Mouse (Mus musculus) MEL (cell line): ENCODE data around the gene Col19a1. TPM values are rescaled to one million over a fixed set of nuclear protein-coding genes. Genes with fewer than 3 reads are reported as not detected.

Experiments
- DNase-seq: peaks from one replicate; pipeline ENCODE4 v3.0.0; 2011; ENCODE audit warnings: low read depth, low spot score
- H3K27ac ChIP-seq: 2 replicates; pipeline ENCODE4 v1.5.1; 2012; ENCODE audit warnings: low read depth, mild to moderate bottlenecking, control low read depth, low read length, moderate library complexity; ENCODE audit not compliant: control insufficient read depth
- H3K27me3 ChIP-seq, 2 experiments: fragments of 150-350 bp in 1 of 2; sonication (generic) in 1 of 2; 2 replicates each; pipeline ENCODE4 v1.6.1; 2012; ENCODE audit warnings: low read length in 2 of 2, mild to moderate bottlenecking in 2 of 2, improper control_type of control experiment in 1 of 2, moderate library complexity in 1 of 2; ENCODE audit not compliant: insufficient read depth in 2 of 2, control insufficient read depth in 1 of 2
- H3K36me3 ChIP-seq, 2 experiments: 2 replicates each; pipeline ENCODE4 v1.6.1; 2012 to 2014; ENCODE audit warnings: low read length in 2 of 2, improper control_type of control experiment in 1 of 2, inconsistent platforms in 1 of 2, mild to moderate bottlenecking in 1 of 2; ENCODE audit not compliant: insufficient read depth in 2 of 2, control insufficient read depth in 1 of 2
- H3K4me1 ChIP-seq, 2 experiments: fragments of 150-350 bp in 1 of 2; sonication (generic) in 1 of 2; 2 replicates each; pipeline ENCODE4 v1.6.1; 2012; ENCODE audit warnings: low read length in 2 of 2, improper control_type of control experiment in 1 of 2, mild to moderate bottlenecking in 1 of 2; ENCODE audit not compliant: insufficient read depth in 2 of 2, control insufficient read depth in 1 of 2
- H3K4me3 ChIP-seq, 2 experiments: fragments of 150-350 bp in 1 of 2; sonication (generic) in 1 of 2; 2 replicates each; pipeline ENCODE4 v1.5.1; 2012; ENCODE audit warnings: low read depth in 2 of 2, low read length in 2 of 2, mild to moderate bottlenecking in 2 of 2, moderate library complexity in 2 of 2, control low read depth in 1 of 2, improper control_type of control experiment in 1 of 2; ENCODE audit not compliant: control insufficient read depth in 1 of 2, insufficient read depth in 1 of 2
- H3K79me2 ChIP-seq: 2 replicates; pipeline ENCODE4 v1.6.1; 2012; ENCODE audit warnings: mild to moderate bottlenecking, low read length, moderate library complexity; ENCODE audit not compliant: control insufficient read depth, poor library complexity, insufficient read depth
- H3K9ac ChIP-seq: 2 replicates; pipeline ENCODE4 v1.6.1; 2012; ENCODE audit warnings: low read depth, mild to moderate bottlenecking, control low read depth, low read length, moderate library complexity; ENCODE audit not compliant: control insufficient read depth, poor library complexity, severe bottlenecking
- H3K9me3 ChIP-seq: fragments of 150-350 bp; sonication (generic); replicated peaks from 2 replicates; pipeline ENCODE4 v1.6.1; 2012; ENCODE audit warnings: mild to moderate bottlenecking, low read length, improper control_type of control experiment, moderate library complexity; ENCODE audit not compliant: insufficient read depth
- BHLHE40 ChIP-seq: IDR thresholded peaks from 2 replicates; pipeline ENCODE4 v1.6.1; 2012; ENCODE audit warnings: low read depth, mild to moderate bottlenecking, inconsistent platforms, low read length, improper control_type of control experiment, borderline replicate concordance
- E2F4 ChIP-seq: IDR thresholded peaks from 2 replicates; pipeline ENCODE4 v1.6.1; 2011; ENCODE audit warnings: low read depth, low read length, improper control_type of control experiment, borderline replicate concordance
- ELF1 ChIP-seq: IDR thresholded peaks from 2 replicates; pipeline ENCODE4 v1.6.1; 2014; ENCODE audit warnings: low read depth, mild to moderate bottlenecking, inconsistent platforms, low read length, improper control_type of control experiment, moderate library complexity
- ETS1 ChIP-seq: IDR thresholded peaks from 2 replicates; pipeline ENCODE4 v1.6.1; 2012; ENCODE audit warnings: low read depth, mild to moderate bottlenecking, inconsistent platforms, low read length, improper control_type of control experiment, moderate library complexity
- JUND ChIP-seq: IDR thresholded peaks from 2 replicates; pipeline ENCODE4 v1.6.1; 2011; ENCODE audit warnings: low read depth, mild to moderate bottlenecking, improper control_type of control experiment, low read length
- KAT2A ChIP-seq: conservative IDR thresholded peaks from 2 replicates; pipeline ENCODE4 v1.6.1; 2012; ENCODE audit warnings: low read depth, low read length, improper control_type of control experiment, inconsistent platforms
- MXI1 ChIP-seq: IDR thresholded peaks from 2 replicates; pipeline ENCODE4 v1.6.1; 2011; ENCODE audit warnings: mild to moderate bottlenecking, low read depth, low read length, improper control_type of control experiment
- POLR2A ChIP-seq, 2 experiments: IDR thresholded peaks; 2 replicates each; pipeline ENCODE4 v1.6.1; 2011 to 2012; ENCODE audit warnings: low read length in 2 of 2, mild to moderate bottlenecking in 2 of 2, control low read depth in 1 of 2, improper control_type of control experiment in 1 of 2, low read depth in 1 of 2, moderate library complexity in 1 of 2; ENCODE audit not compliant: control insufficient read depth in 1 of 2, insufficient read depth in 1 of 2, poor library complexity in 1 of 2
- RAD21 ChIP-seq: IDR thresholded peaks from 2 replicates; pipeline ENCODE4 v1.6.1; 2011; ENCODE audit warnings: mild to moderate bottlenecking, low read depth, low read length, improper control_type of control experiment
- USF1 ChIP-seq: IDR thresholded peaks from 2 replicates; pipeline ENCODE4 v1.6.1; 2014; ENCODE audit warnings: low read depth, mild to moderate bottlenecking, inconsistent platforms, low read length, improper control_type of control experiment, moderate library complexity
- ZMIZ1 ChIP-seq: IDR thresholded peaks from 2 replicates; pipeline ENCODE4 v1.6.1; 2012; ENCODE audit warnings: low read depth, mild to moderate bottlenecking, inconsistent platforms, low read length, improper control_type of control experiment, moderate library complexity
- polyA plus RNA-seq, 2 experiments: library from polyadenylated mRNA; stranded (reverse) in 1 of 2; unstranded in 1 of 2; fragments of >175 nt in 1 of 2; fragments of >200 nt in 1 of 2; gene quantifications; 2 replicates each; pipeline versions ENCODE4 v1.2.1 to v1.2.4; 2012; ENCODE audit warnings: low replicate concordance in 2 of 2, low read depth in 1 of 2; ENCODE audit not compliant: insufficient read length in 2 of 2, insufficient read depth in 1 of 2, missing spikeins in 1 of 2
- total RNA-seq: library from RNA; depleted of rRNA; stranded (reverse); fragments of 300-350 nt; gene quantifications from 2 replicates; pipeline ENCODE4 v1.2.3, GENCODE M21; 2012

Col19a1 gene
- total and polyA plus RNA-seq, 3 experiments, result not detected

DNA sequence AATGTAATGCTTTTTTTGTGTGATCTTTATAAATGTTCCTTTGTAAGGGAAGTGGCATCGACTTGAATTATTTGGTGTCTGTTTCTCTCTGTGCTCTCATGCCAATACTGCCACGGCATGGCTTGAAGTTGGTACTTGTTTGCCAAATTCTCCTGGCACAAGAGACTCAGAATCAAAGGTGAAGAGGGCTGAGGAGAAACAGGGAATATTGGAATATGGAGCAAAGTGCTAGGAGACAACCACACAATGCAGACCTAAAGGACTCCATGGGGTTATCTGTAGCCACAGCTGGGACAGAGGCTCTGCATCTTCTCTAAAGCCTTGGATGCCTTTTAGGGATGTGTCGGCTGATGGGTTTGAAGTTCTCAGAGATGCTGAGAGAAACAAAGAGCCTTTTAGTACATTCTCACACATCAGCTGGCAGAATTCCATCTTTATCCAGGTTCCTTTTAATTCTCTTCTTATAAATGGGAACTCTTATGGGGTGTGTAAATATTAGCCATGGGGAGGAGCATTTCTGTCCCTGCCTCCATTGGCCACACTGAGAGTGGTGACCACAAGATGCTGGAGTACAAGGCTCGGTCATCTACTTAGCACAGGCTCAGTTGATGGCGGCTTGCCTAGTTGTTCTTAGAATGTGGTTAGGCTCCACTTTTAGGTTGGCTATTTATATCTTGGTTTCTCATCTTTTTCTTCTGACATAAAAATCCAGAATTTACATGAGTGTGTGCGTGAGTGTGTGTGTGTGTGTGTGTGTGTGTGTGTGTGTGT is 360.1 kb downstream of the Col19a1 start:
- H3K9me3 ChIP-seq, result no peaks in the 10 kb centered on the region
- no peaks in the 10 kb centered on the region for H3K36me3 ChIP-seq
- H3K9ac ChIP-seq, result no peak overlapping the region
- H3K27me3 ChIP-seq, result no peaks in the 10 kb centered on the region
- no peaks in the 10 kb centered on the region for H3K79me2 ChIP-seq
- no peaks in the 10 kb centered on the region for H3K4me1 ChIP-seq
- TF ChIP-seq MXI1, result no peak
- no peak for TF ChIP-seq ELF1
- TF ChIP-seq ZMIZ1, result no peak
- no peak for TF ChIP-seq POLR2A (IDR thresholded peaks at IDR 0.05; ENCODE audit: control insufficient read depth in 1 of 2, insufficient read depth in 1 of 2, low read depth in 1 of 2, low read length in 2 of 2, poor library complexity in 1 of 2)
- no peak for TF ChIP-seq USF1
- no peak overlapping the region for H3K4me3 ChIP-seq
- H3K27ac ChIP-seq, result no peak overlapping the region
- DNase-seq, result no peak

DNA sequence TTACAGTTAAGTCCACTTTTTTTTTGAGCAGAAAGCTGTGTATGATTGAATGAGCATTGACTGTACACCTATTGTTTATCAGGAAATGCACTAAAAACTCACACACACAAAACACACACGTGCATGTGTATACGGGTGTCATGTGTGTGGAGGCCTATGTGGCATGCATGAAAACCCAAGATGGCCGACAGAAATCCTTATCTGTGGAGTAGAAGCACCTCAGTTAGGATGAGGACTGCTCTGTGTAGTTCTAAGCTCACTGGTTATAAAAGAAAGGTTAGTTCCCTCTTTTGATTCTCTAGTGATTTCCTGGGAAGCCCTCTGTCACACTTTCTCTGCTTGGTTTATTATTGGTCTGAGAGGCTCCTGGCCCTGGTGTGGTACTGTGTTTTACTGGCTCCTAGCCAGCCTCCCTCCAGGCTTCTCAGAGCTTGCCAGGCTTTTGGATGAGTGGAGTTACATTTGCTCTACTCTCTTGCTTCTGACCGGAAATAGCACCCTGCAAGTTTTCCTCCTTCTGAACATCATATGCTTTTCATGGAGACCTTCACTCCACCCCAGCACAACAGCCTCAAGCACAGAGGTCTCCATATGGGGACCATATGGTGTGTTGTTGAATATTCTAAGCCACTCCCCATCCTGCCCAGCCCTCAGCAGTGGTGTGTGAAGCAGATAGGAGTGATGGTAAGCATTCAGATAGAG is 361.3 kb downstream of the Col19a1 start:
- TF ChIP-seq E2F4, result no peak
- TF ChIP-seq RAD21, result no peak
- TF ChIP-seq KAT2A, result no peak
- H3K36me3 ChIP-seq, result no peaks in the 10 kb centered on the region
- no peaks in the 10 kb centered on the region for H3K4me1 ChIP-seq
- H3K27me3 ChIP-seq, result no peaks in the 10 kb centered on the region
- no peak for DNase-seq
- H3K9ac ChIP-seq, result no peak overlapping the region
- H3K9me3 ChIP-seq, result no peaks in the 10 kb centered on the region
- H3K27ac ChIP-seq, result no peak overlapping the region
- no peak overlapping the region for H3K4me3 ChIP-seq
- H3K79me2 ChIP-seq, result no peaks in the 10 kb centered on the region

DNA sequence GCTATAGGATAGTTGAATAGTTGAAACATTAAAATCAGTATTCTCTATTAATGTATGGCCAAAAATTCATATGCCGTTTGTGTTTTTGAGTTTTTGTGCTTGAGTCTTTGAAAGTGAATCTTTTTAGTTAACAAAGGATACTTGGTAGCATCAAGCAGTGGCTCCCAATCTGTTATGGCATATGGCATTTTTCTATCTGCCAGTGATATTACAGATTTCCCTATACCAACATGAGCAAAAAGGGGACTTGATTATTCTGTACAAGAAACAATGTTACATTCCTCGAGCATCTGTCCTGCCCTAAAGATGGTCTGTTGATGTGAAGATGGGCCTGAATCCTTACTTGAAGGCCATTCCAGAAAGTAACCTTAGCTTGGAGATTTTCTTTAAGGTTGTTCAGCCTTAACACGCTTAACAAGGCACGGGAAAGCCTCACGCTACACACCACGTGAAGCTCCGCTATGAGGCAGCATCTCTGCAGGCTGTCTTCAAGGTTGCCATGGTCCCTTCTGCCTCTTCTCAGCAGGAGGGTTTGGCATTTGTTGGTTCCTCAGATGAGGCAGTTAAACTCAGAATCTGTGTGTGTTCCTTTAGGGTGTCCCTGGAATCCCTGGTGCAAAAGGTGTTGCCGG is 364.2 kb downstream of the Col19a1 start:
- Histone ChIP-seq H3K9ac (no peak overlapping the region), H3K79me2 (no peaks in the 10 kb centered on the region), H3K4me3 (no peak overlapping the region), H3K36me3 (no peaks in the 10 kb centered on the region), H3K9me3 (no peaks in the 10 kb centered on the region), H3K27ac (no peak overlapping the region), H3K4me1 (no peaks in the 10 kb centered on the region), H3K27me3 (no peaks in the 10 kb centered on the region)
- TF ChIP-seq BHLHE40, result no peak
- TF ChIP-seq JUND, result no peak
- no peak for TF ChIP-seq ETS1
- DNase-seq, result no peak
